Mouse (Mus musculus) lung, embryonic 16.5 days (tissue): Measurements from ENCODE around the gene Gnb1. TPM values are rescaled to one million over a fixed set of nuclear protein-coding genes. Genes with fewer than 3 reads are reported as not detected.
A peak's percentile ranks its signal among the peaks of the same experiment; 100 is the strongest.

ENCODE experiments used
- ATAC-seq: fragments of 200-750 bp; cut with Nextera tagmentation; 2 replicates; pipeline ENCODE4 v1.8.0; 2017; ENCODE audit warnings: low read depth, mild to moderate bottlenecking, moderate library complexity
- H3K27ac ChIP-seq: fragments of 300-500 bp; sonication (generic); 2 replicates; pipeline ENCODE4 v1.5.1; 2014; ENCODE audit warnings: mild to moderate bottlenecking, control low read depth, low read length
- H3K27me3 ChIP-seq: fragments of 300-500 bp; sonication (generic); 2 replicates; pipeline ENCODE4 v1.6.1; 2014; ENCODE audit warnings: low read depth, low read length, mixed read lengths; ENCODE audit not compliant: control insufficient read depth, insufficient read depth
- H3K36me3 ChIP-seq: fragments of 300-500 bp; sonication (generic); 2 replicates; pipeline ENCODE4 v1.6.1; 2014; ENCODE audit warnings: low read length; ENCODE audit not compliant: control insufficient read depth, insufficient read depth
- H3K4me1 ChIP-seq: fragments of 300-500 bp; sonication (generic); replicated peaks from 2 replicates; pipeline ENCODE4 v1.6.1; 2014; ENCODE audit warnings: low read length, mixed read lengths; ENCODE audit not compliant: control insufficient read depth, insufficient read depth
- H3K4me2 ChIP-seq: fragments of 300-500 bp; sonication (generic); 2 replicates; pipeline ENCODE4 v1.6.1; 2014; ENCODE audit warnings: low read depth, low read length, control low read depth
- H3K4me3 ChIP-seq: fragments of 300-500 bp; sonication (generic); 2 replicates; pipeline ENCODE4 v1.5.1; 2014; ENCODE audit warnings: mild to moderate bottlenecking, low read length, control low read depth
- H3K9ac ChIP-seq: fragments of 300-500 bp; sonication (generic); 2 replicates; pipeline ENCODE4 v1.6.1; 2014; ENCODE audit warnings: low read length, control low read depth
- H3K9me3 ChIP-seq: fragments of 300-500 bp; sonication (generic); 2 replicates; pipeline ENCODE4 v1.6.1; 2016; ENCODE audit warnings: low read length; ENCODE audit not compliant: control insufficient read depth
- WGBS: fragments of 180-500 bp; shearing (Covaris S2); extraction: QIAGEN DNeasy Blood & Tissue Kit; methylation state at CpG from one replicate; pipeline ENCODE4 v1.1.7; 2014; 5-methylcytosine and 5-hydroxymethylcytosine counted together
- polyA plus RNA-seq: library from polyadenylated mRNA; unstranded; fragments of >200 nt; fragmentation: Nextera tagmentation; extraction: Ambion mirVana; gene quantifications from 2 replicates; pipeline ENCODE4 v1.2.1, GENCODE M21; 2015

Gnb1 gene
- polyA plus RNA-seq, 1 experiment from 2014 or later, result 455 TPM

DNA sequence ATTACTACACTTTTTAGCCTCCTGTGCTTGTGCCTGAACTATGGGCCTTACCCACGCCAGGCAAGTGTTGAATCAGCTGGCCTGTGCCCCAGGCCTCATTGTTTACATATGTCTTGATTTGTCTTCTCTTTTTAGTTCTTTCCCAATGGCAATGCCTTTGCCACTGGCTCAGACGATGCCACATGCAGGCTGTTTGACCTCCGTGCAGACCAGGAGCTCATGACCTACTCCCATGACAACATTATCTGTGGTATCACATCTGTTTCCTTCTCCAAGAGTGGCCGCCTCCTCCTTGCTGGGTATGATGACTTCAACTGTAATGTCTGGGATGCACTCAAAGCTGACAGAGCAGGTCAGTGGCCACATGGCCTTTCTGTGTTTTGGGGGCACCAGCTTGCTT is 63.7 kb downstream of the Gnb1 start:
- no peaks in the 10 kb centered on the region for H3K27me3 ChIP-seq
- no peak overlapping the region for H3K27ac ChIP-seq
- WGBS, result 67% methylated on average over 4 of the region's 4 CpGs
- H3K4me1 ChIP-seq, result no peaks in the 10 kb centered on the region
- H3K4me2 ChIP-seq, result no peak overlapping the region
- H3K9me3 ChIP-seq, result no peaks in the 10 kb centered on the region
- no peak overlapping the region for H3K4me3 ChIP-seq
- peaks cover 72% of the 10 kb centered on the region for H3K36me3 ChIP-seq
- H3K9ac ChIP-seq, result no peak overlapping the region
- no peak for ATAC-seq

DNA sequence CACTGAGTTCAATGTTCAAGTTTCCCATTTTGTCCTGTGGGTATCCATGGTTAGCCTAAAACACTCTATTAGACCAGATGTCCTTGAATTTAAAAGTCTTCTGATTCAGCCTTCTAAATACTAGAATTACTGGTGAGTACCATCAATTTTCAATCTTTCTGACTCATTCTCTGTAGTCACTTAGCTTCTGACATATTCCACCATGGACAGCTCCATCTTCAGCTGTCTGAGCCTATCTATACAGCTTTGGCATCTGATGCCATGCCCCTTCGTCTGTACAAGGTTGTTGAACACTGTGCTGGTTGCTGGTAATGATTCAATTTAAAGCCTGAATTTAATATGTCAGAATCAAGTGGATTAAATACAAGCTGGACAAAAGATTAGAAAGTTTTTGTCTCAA is 64.3 kb downstream of the Gnb1 start:
- no peak for ATAC-seq
- 55% methylated on average over 1 of the region's 1 CpGs for WGBS
- peaks cover 3% of the 10 kb centered on the region; the same call in 1 of the 2 replicates for H3K4me1 ChIP-seq

DNA sequence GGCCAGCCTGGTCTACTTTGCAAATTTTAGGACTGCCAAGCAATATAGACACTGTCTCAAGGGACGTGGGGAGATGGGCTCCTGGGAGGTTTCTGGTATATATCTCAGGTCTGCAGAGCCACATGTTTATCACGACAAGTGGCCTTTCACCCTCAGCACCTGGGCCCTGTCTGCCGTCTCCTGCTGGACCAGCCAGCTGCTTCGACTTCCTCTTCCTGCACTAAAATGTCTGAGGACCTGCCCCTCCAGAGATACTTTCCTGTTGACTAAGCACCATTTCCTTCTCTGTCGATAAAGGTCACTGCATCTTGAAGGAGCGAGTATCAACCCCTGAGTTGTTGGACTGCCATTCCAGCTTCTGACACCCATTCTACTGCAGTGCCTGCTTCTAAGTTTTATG is 68.3 kb downstream of the Gnb1 start:
- Histone ChIP-seq H3K36me3 (peaks cover 55% of the 10 kb centered on the region), H3K9ac (no peak overlapping the region), H3K4me2 (no peak overlapping the region), H3K4me3 (no peak overlapping the region), H3K27ac (no peak overlapping the region), H3K9me3 (no peaks in the 10 kb centered on the region), H3K27me3 (no peaks in the 10 kb centered on the region), H3K4me1 (peaks cover 26% of the 10 kb centered on the region)
- ATAC-seq, result no peak
- WGBS, result 45% methylated on average over 6 of the region's 6 CpGs

More for the DNA sequence above, 64.3 kb downstream of the Gnb1 start:
- no peaks in the 10 kb centered on the region for H3K9me3 ChIP-seq
- H3K27me3 ChIP-seq, result no peaks in the 10 kb centered on the region
- peaks cover 78% of the 10 kb centered on the region for H3K36me3 ChIP-seq
- no peak overlapping the region for H3K27ac ChIP-seq
- no peak overlapping the region for H3K9ac ChIP-seq
- no peak overlapping the region for H3K4me2 ChIP-seq
- H3K4me3 ChIP-seq, result no peak overlapping the region

DNA sequence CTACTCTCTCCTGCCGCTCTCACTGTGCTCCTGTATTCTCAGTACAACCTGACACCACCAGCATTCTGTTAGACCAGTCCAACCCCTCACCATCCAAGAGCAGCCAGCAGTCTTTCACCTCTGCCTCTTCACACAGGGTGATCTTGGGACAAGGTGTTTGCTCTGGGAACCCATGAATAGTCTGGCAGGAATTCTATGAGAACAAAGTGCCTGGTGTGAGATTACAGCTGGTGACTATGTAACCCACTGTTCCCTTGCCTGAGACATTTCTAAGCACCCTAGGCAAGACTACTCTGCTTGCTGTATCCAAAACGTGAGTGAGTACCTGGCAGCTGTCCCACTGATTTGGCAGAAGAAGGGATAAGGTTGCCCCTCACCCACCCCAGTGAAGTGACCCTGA is 69.8 kb downstream of the Gnb1 start:
- WGBS, result 45% methylated on average over 2 of the region's 2 CpGs
- 0 out of 2 replicates have a peak overlapping the region, but pooled peaks have one; percentile 6 for H3K9ac ChIP-seq

DNA sequence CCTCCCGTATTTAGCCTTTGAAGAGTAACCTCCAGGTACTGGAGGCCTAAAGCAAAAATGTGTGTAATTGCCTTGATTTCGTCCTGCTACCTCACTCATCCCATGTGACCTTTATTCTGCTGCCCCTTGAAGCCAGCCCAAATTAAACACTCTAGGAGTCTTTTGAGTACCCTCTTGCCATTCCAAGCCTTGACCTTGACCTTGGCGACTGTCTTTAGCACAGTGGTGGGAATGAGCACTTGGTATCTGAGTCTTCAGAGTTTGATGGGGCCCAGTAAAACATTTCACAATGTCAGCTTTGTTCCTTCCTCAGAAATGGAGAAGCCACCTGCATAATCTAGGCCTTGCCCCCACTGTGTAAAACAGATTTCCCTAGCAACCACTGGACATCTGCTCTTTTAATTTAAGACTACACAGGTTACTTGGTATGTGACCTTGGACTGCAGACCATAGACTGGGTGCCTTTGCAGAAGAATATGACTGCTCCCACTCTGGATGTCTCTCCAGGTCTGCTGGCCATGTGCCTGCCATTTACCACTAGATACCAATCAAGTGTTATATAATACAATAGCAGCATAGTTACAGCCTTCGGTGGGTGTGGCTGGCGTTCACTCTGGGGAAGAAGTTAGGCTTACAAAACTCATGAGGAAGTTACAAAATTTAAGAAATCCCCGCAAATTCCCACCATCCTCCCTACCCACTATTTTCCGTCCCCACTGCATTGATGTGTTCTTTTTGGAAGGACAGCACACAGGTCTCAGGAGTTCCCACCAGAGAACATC is 70.7 kb downstream of the Gnb1 start, which contains the start of gene Nadk:
TSS of gene Nadk (plus strand) at position 718 of the 782 bp plus-strand sequence.
- peak within 1 kb of the TSS; percentile 62 for H3K9ac ChIP-seq
- peak within 1 kb of the TSS; percentile 77 for H3K4me2 ChIP-seq
- H3K4me1 ChIP-seq, result peaks cover 39% of the 10 kb centered on the region
- no peaks in the 10 kb centered on the region for H3K27me3 ChIP-seq
- WGBS, result 47% methylated on average over 7 of the region's 7 CpGs
- H3K27ac ChIP-seq, result peak within 1 kb of the TSS; percentile 90
- no peaks in the 10 kb centered on the region for H3K9me3 ChIP-seq
- ATAC-seq, result no peak
- H3K36me3 ChIP-seq, result peaks cover 33% of the 10 kb centered on the region
- peak within 1 kb of the TSS; percentile 84 for H3K4me3 ChIP-seq

More for the DNA sequence above, 69.8 kb downstream of the Gnb1 start:
- Histone ChIP-seq H3K27ac (peak overlapping the region; percentile 34; the same call in 1 of the 2 replicates), H3K4me3 (no peak overlapping the region), H3K4me2 (no peak overlapping the region), H3K4me1 (peaks cover 35% of the 10 kb centered on the region), H3K36me3 (peaks cover 41% of the 10 kb centered on the region), H3K27me3 (no peaks in the 10 kb centered on the region), H3K9me3 (no peaks in the 10 kb centered on the region)
- no peak for ATAC-seq

DNA sequence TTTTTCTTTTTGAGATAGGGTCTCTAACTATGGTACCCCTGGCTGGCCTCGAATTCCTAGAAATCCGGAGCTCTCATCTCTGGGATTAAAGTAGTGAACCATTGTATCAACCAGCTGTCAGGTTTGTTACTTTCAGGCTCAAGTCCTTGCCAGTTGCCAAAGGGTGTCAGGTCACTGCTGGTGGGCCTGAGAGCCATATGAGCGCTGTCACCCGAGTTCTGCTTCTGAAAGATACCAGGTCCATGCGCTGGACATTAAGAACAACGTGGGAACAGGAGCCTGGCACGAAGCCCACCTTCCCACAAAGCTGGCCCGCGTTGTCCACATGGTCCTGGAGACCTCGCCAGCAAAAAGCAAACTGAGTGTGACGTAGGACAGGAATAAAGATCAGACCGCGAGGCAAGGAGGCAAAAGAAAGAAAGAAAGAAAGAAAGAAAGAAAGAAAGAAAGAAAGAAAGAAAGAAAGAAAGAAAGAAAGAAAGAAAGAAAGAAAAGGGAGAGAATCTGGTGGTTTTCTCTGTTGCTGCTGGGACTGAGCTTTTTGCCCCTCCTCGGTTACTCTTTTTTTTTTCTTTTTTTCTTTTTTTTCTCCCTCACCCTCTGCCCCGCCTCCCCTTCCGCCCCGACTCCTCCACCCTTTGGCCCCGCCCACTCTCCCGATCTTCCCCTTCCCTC is 71.7 kb downstream of the Gnb1 start:
- peak overlapping the region; percentile 84 for H3K4me3 ChIP-seq
- peak overlapping the region; percentile 77 for H3K4me2 ChIP-seq
- H3K27ac ChIP-seq, result peak overlapping the region; percentile 90
- WGBS, result 2% methylated on average over 19 of the region's 19 CpGs
- H3K4me1 ChIP-seq, result peaks cover 39% of the 10 kb centered on the region
- H3K9ac ChIP-seq, result peak overlapping the region; percentile 62
- H3K36me3 ChIP-seq, result peaks cover 27% of the 10 kb centered on the region
- peak; percentile 26 for ATAC-seq
- H3K27me3 ChIP-seq, result no peaks in the 10 kb centered on the region
- no peaks in the 10 kb centered on the region for H3K9me3 ChIP-seq

DNA sequence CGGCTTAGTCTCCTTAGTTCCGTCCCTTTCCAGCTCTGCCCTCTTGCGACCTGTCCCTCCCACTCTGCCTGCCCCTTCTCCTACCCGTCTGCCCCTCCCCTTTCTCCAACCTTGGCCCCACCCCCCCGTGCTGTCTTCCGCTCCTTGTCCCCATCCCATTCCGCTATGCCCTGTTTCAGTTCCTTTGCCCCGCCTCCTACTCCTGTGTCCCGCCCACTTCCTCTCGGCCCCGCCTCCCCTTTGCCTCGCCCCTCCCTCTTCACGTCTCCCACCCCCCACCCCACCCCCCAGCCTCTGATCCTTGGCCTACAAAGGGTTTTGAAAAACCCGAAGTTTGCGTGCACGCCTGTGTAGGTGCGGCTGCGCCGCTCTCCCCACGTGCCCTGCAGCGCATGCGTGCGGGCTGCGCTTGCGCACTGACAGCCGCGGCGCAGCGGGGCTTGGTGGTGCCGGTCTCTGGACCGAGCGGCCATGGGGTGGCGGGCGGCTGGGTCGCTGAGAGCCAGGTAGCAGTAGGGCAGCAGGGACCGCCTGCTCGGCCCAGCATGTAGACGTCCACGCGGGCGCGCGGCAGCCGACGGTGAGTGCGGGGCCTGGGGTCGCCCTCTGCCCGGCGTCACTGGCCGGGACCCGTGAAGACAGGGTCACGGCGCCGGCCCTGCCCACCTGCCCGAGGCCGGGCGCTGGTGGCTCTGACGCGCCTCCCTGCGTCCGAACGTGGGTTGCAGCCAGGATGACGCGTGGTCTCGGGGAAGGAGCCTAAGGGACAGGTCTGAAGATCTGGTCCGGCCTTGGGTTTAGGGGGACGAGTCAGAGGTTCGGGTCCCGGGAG is 72.5 kb downstream of the Gnb1 start:
- Histone ChIP-seq H3K36me3 (peaks cover 21% of the 10 kb centered on the region), H3K4me1 (peaks cover 39% of the 10 kb centered on the region), H3K4me2 (peak overlapping the region; percentile 80), H3K27ac (peak overlapping the region; percentile 91), H3K27me3 (no peaks in the 10 kb centered on the region), H3K9ac (peak overlapping the region; percentile 81), H3K9me3 (no peaks in the 10 kb centered on the region), H3K4me3 (peak overlapping the region; percentile 84)
- WGBS, result under 1% methylated on average over 62 of the region's 69 CpGs
- ATAC-seq, result peak; percentile 96

DNA sequence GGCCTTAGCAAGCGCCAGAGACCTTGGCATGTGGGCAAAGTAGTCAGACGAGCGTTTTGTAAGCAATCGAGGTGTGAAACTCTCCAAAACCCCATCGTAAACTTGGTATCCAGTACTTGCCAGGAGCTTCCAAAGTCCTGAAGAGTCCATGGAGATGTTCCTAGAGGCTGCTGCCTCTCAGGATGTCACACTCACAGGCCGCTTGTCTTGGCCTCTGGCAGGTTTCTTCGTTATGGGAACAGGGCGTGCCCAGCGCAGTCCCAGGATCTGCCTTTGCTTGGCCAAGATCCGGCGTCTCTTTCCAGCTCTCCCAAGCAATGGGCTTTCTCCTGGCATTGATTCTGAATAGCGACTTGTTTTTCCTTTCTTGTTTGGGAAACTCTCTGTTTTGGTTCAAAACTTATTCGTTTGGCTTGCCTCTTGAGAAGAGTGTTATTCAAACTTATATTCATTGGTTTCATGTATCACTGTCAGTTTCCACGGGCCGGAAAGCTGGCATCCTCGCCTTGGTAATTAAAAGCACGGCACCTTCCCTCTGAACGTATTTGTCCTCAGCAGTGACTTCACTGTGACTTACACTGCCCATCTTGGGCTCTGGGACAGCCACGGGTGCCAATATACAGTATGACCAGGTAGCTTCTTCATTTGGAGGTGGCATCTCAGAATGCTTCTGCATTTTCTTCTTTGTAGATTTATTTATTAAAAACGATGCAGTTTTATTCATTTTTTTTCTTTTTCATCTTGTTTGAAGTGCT is 73.3 kb downstream of the Gnb1 start:
- peaks cover 39% of the 10 kb centered on the region for H3K4me1 ChIP-seq
- H3K36me3 ChIP-seq, result peaks cover 13% of the 10 kb centered on the region
- H3K9ac ChIP-seq, result peak overlapping the region; percentile 81
- H3K4me3 ChIP-seq, result peak overlapping the region; percentile 84
- ATAC-seq, result no peak
- H3K4me2 ChIP-seq, result peak overlapping the region; percentile 80
- 10% methylated on average over 20 of the region's 20 CpGs for WGBS
- peak overlapping the region; percentile 91 for H3K27ac ChIP-seq
- no peaks in the 10 kb centered on the region for H3K9me3 ChIP-seq
- no peaks in the 10 kb centered on the region for H3K27me3 ChIP-seq
